Mouse (Mus musculus) CH12.LX (cell line): ENCODE measurements at regions not wholly inside any gene's neighbourhood (a gene's known extent, or its start where the extent isn't known, plus 50 kb on each side); places are given as distances from the start of the nearest gene placed in this dataset.

ENCODE experiments used
- DNase-seq: peaks from one replicate; pipeline ENCODE4 v3.0.0-alpha.2; 2013; ENCODE audit errors: extremely low read depth
- H3K27ac ChIP-seq: 2 replicates; pipeline ENCODE4 v1.5.1; 2012; ENCODE audit warnings: low read depth, mild to moderate bottlenecking, control low read depth, moderate library complexity; ENCODE audit not compliant: insufficient read depth
- H3K27me3 ChIP-seq: replicated peaks from 2 replicates; pipeline ENCODE3; 2012; ENCODE audit warnings: inconsistent platforms
- H3K36me3 ChIP-seq, 2 experiments: replicated peaks in 1 of 2; 2 replicates each; pipeline versions ENCODE3 to v1.6.1; 2012; ENCODE audit warnings: inconsistent platforms in 1 of 2, low read length in 1 of 2, mild to moderate bottlenecking in 1 of 2, mixed read lengths in 1 of 2, moderate library complexity in 1 of 2; ENCODE audit not compliant: control insufficient read depth in 1 of 2, insufficient read depth in 1 of 2
- H3K4me1 ChIP-seq, 2 experiments: 2 replicates each; pipeline ENCODE4 v1.6.1; 2012; ENCODE audit warnings: inconsistent platforms in 1 of 2, moderate library complexity in 1 of 2; ENCODE audit not compliant: insufficient read depth in 2 of 2, control insufficient read depth in 1 of 2
- H3K4me2 ChIP-seq: 2 replicates; pipeline ENCODE4 v1.6.1; 2012; ENCODE audit warnings: low read depth, mild to moderate bottlenecking, control low read depth; ENCODE audit not compliant: poor library complexity, insufficient read depth, severe bottlenecking
- H3K4me3 ChIP-seq, 3 experiments: fragments of 150-350 bp in 1 of 3; sonication (generic) in 1 of 3; replicated peaks in 1 of 3; 2 replicates each; pipeline versions ENCODE3 to v1.5.1; 2011 to 2012; ENCODE audit warnings: low read depth in 2 of 3, low read length in 2 of 3, mild to moderate bottlenecking in 2 of 3, moderate library complexity in 2 of 3, control low read depth in 1 of 3, improper control_type of control experiment in 1 of 3, inconsistent platforms in 1 of 3, mixed read lengths in 1 of 3; ENCODE audit not compliant: poor library complexity in 1 of 3
- H3K79me2 ChIP-seq: replicated peaks from 2 replicates; pipeline ENCODE4 v1.6.1; 2012; ENCODE audit warnings: mild to moderate bottlenecking, moderate library complexity; ENCODE audit not compliant: control insufficient read depth, poor library complexity, insufficient read depth, severe bottlenecking; ENCODE audit errors: extremely low read depth
- H3K9ac ChIP-seq: 2 replicates; pipeline ENCODE4 v1.6.1; 2012; ENCODE audit warnings: low read depth, mild to moderate bottlenecking, control low read depth, moderate library complexity; ENCODE audit not compliant: insufficient read depth
- H3K9me3 ChIP-seq: replicated peaks from 2 replicates; pipeline ENCODE3; 2012; ENCODE audit warnings: low read length, inconsistent platforms, mixed read lengths
- BHLHE40 ChIP-seq: IDR thresholded peaks from 2 replicates; pipeline ENCODE4 v1.6.1; 2011; ENCODE audit warnings: mild to moderate bottlenecking, low read depth, low read length, improper control_type of control experiment
- CHD2 ChIP-seq: IDR thresholded peaks from 2 replicates; pipeline ENCODE4 v1.6.1; 2011; ENCODE audit warnings: low read length, improper control_type of control experiment
- CTCF ChIP-seq, 2 experiments: IDR thresholded peaks in 1 of 2; conservative IDR thresholded peaks in 1 of 2; 2 replicates each; pipeline ENCODE4 v1.5.1; 2011 to 2012; ENCODE audit warnings: low read depth in 2 of 2, low read length in 2 of 2, improper control_type of control experiment in 1 of 2, inconsistent platforms in 1 of 2, mild to moderate bottlenecking in 1 of 2, moderate library complexity in 1 of 2
- E2F4 ChIP-seq: IDR thresholded peaks from 2 replicates; pipeline ENCODE4 v1.6.1; 2011; ENCODE audit warnings: low read depth, low read length, improper control_type of control experiment; ENCODE audit not compliant: insufficient replicate concordance
- ELF1 ChIP-seq: IDR thresholded peaks from 2 replicates; pipeline ENCODE4 v1.6.1; 2014; ENCODE audit warnings: low read depth, mild to moderate bottlenecking, inconsistent platforms, low read length, improper control_type of control experiment
- ETS1 ChIP-seq: conservative IDR thresholded peaks from 2 replicates; pipeline ENCODE4 v1.6.1; 2012; ENCODE audit warnings: low read depth, mild to moderate bottlenecking, inconsistent platforms, low read length, improper control_type of control experiment, moderate library complexity
- IRF4 ChIP-seq: IDR thresholded peaks from 2 replicates; pipeline ENCODE4 v1.6.1; 2014; ENCODE audit warnings: low read depth, mild to moderate bottlenecking, inconsistent platforms, low read length, improper control_type of control experiment
- JUN ChIP-seq: IDR thresholded peaks from 2 replicates; pipeline ENCODE4 v1.6.1; 2011; ENCODE audit warnings: low read depth, mild to moderate bottlenecking, low read length, improper control_type of control experiment, moderate library complexity; ENCODE audit not compliant: insufficient read depth
- KAT2A ChIP-seq: IDR thresholded peaks from 2 replicates; pipeline ENCODE4 v1.6.1; 2012; ENCODE audit warnings: low read length, improper control_type of control experiment, inconsistent platforms; ENCODE audit not compliant: insufficient replicate concordance
- MAX ChIP-seq: IDR thresholded peaks from 2 replicates; pipeline ENCODE4 v1.6.1; 2011; ENCODE audit warnings: low read length, improper control_type of control experiment
- MAZ ChIP-seq: IDR thresholded peaks from 2 replicates; pipeline ENCODE4 v1.6.1; 2012; ENCODE audit warnings: low read depth, mild to moderate bottlenecking, inconsistent platforms, low read length, improper control_type of control experiment, moderate library complexity
- MYC ChIP-seq: IDR thresholded peaks from 2 replicates; pipeline ENCODE4 v1.6.1; 2011; ENCODE audit warnings: low read depth, mild to moderate bottlenecking, improper control_type of control experiment, low read length
- NELFE ChIP-seq: IDR thresholded peaks from 2 replicates; pipeline ENCODE4 v1.6.1; 2011; ENCODE audit warnings: low read depth, low read length, improper control_type of control experiment
- PAX5 ChIP-seq: IDR thresholded peaks from 2 replicates; pipeline ENCODE4 v1.6.1; 2012; ENCODE audit warnings: low read length, inconsistent platforms, mixed read lengths
- POLR2A ChIP-seq: IDR thresholded peaks from 2 replicates; pipeline ENCODE4 v1.6.1; 2011; ENCODE audit warnings: low read depth, mild to moderate bottlenecking, improper control_type of control experiment, low read length
- POLR2AphosphoS2 ChIP-seq: IDR thresholded peaks from 2 replicates; pipeline ENCODE4 v1.6.1; 2011; ENCODE audit warnings: low read depth, low read length, improper control_type of control experiment
- RCOR1 ChIP-seq: conservative IDR thresholded peaks from 2 replicates; pipeline ENCODE4 v1.6.1; 2012; ENCODE audit warnings: low read depth, mild to moderate bottlenecking, inconsistent platforms, low read length, improper control_type of control experiment
- SIN3A ChIP-seq: IDR thresholded peaks from 2 replicates; pipeline ENCODE4 v1.6.1; 2012; ENCODE audit warnings: low read length, improper control_type of control experiment, inconsistent platforms
- TBP ChIP-seq: conservative IDR thresholded peaks from 2 replicates; pipeline ENCODE4 v1.6.1; 2011; ENCODE audit warnings: low read depth, low read length, improper control_type of control experiment
- TCF12 ChIP-seq: IDR thresholded peaks from 2 replicates; pipeline ENCODE4 v1.6.1; 2014; ENCODE audit warnings: low read depth, mild to moderate bottlenecking, inconsistent platforms, low read length, improper control_type of control experiment
- UBTF ChIP-seq: IDR thresholded peaks from 2 replicates; pipeline ENCODE4 v1.6.1; 2012; ENCODE audit warnings: low read depth, mild to moderate bottlenecking, inconsistent platforms, low read length, improper control_type of control experiment, moderate library complexity
- USF1 ChIP-seq: IDR thresholded peaks from 2 replicates; pipeline ENCODE4 v1.6.1; 2014; ENCODE audit warnings: low read depth, mild to moderate bottlenecking, inconsistent platforms, low read length, improper control_type of control experiment
- USF2 ChIP-seq: conservative IDR thresholded peaks from 2 replicates; pipeline ENCODE4 v1.6.1; 2011; ENCODE audit warnings: low read depth, low read length, improper control_type of control experiment
- ZC3H11A ChIP-seq: IDR thresholded peaks from 2 replicates; pipeline ENCODE4 v1.6.1; 2012; ENCODE audit warnings: low read depth, mild to moderate bottlenecking, inconsistent platforms, low read length, improper control_type of control experiment
- ZKSCAN1 ChIP-seq: IDR thresholded peaks from 2 replicates; pipeline ENCODE4 v1.6.1; 2012; ENCODE audit warnings: low read depth, inconsistent platforms, low read length, improper control_type of control experiment, borderline replicate concordance
- dilution Hi-C: fragments of 300-500 bp; cut with MboI; formaldehyde crosslinking; loops from 2 replicates; pipeline ENCODE4 v1.14.3; 2020; ENCODE audit warnings: low sequenced_read_pairs; ENCODE audit not compliant: extremely low pct_unique_long_range_greater_than_20kb, extremely low pct_ligation_motif_present
- in situ Hi-C: fragments of 300-500 bp; cut with MboI; formaldehyde crosslinking; loops from 3 replicates; pipeline ENCODE4 v1.14.3; 2019; ENCODE audit warnings: low sequenced_read_pairs, low pct_ligation_motif_present, low pct_unique_long_range_greater_than_20kb, mixed read lengths

DNA sequence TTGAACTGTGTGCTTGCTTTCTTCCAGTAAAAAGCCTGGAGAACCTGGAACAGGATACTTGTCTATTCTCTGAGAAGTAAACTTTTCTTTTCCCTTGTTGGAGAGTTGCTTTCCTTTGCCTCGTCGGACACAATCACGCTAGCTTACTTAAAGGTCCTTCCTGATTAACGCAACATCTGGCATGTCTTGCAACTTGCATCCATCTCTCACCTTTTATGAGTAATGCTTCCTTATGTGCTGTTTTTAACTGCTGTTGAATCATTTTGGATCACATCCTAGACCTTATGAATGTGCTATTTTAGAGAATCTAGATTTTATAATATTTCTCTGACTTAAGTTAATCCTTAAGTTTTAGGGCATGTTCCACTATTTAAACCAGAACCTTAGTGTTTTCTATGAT, 188.4 kb upstream of the Pcsk5 start:
- in situ Hi-C loops: no loop called here
- no peak overlapping the region for H3K9ac ChIP-seq
- H3K4me1 ChIP-seq: no peaks in the 10 kb centered on the region
- TF ChIP-seq USF1 (no peak), IRF4 (no peak), SIN3A (no peak), MAZ (no peak), TBP (no peak), MYC (no peak), TCF12 (no peak), PAX5 (no peak), ZC3H11A (no peak), E2F4 (no peak), ZKSCAN1 (no peak), POLR2A (no peak), ETS1 (no peak), CHD2 (no peak), KAT2A (no peak), POLR2AphosphoS2 (no peak), BHLHE40 (no peak), MAX (no peak)
- TF ChIP-seq, all 38 proteins: peak for 0
- no peak overlapping the region for H3K4me2 ChIP-seq
- DNase-seq: no peak
- no peak overlapping the region for H3K27ac ChIP-seq
- H3K79me2 ChIP-seq: no peaks in the 10 kb centered on the region
- no peaks in the 10 kb centered on the region for H3K9me3 ChIP-seq
- no peaks in the 10 kb centered on the region for H3K27me3 ChIP-seq
- H3K36me3 ChIP-seq: no peaks in the 10 kb centered on the region
- dilution Hi-C loops: no loop called here
- no peak overlapping the region for H3K4me3 ChIP-seq

DNA sequence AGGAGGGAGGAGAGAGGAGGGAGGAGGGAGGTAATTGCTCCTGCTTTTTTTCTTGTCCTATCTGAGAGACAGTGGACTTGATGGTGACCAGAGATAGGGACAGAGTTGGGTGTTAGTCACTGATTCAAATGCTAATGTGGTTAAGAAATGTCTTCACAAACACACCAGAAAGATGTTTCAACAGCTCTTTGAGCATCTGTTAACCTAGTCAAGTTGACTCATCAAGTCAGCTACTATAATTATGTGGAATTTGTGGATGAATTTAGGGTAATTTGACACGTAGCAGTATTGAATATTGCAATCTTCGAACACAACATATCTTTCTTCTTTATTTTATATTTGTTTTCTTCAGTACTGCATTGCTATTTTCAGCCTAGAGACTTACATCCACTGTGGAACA, 182.9 kb upstream of the Pcsk5 start:
- H3K9ac ChIP-seq: no peak overlapping the region
- no peaks in the 10 kb centered on the region for H3K79me2 ChIP-seq
- H3K36me3 ChIP-seq: no peaks in the 10 kb centered on the region
- H3K4me1 ChIP-seq: no peaks in the 10 kb centered on the region
- DNase-seq: no peak
- TF ChIP-seq POLR2A: no peak
- TF ChIP-seq UBTF: no peak
- no peak for TF ChIP-seq CTCF (conservative IDR thresholded peaks at IDR 0.05 in 1 of 2, IDR thresholded peaks at IDR 0.05 in 1 of 2; ENCODE audit: low read depth in 2 of 2, low read length in 2 of 2)
- TF ChIP-seq IRF4: no peak
- TF ChIP-seq ZKSCAN1: no peak
- no peak for TF ChIP-seq NELFE
- no peak for TF ChIP-seq JUN
- TF ChIP-seq USF2: no peak
- no peak for TF ChIP-seq USF1
- no peak for TF ChIP-seq RCOR1
- TF ChIP-seq PAX5: no peak
- TF ChIP-seq CHD2: no peak
- no peak for TF ChIP-seq ELF1
- TF ChIP-seq MYC: no peak
- TF ChIP-seq, all 38 proteins: peak for 0
- in situ Hi-C loops (no loop called here), dilution Hi-C loops (no loop called here)
- no peak overlapping the region for H3K27ac ChIP-seq
- H3K4me3 ChIP-seq: no peak overlapping the region
- H3K27me3 ChIP-seq: no peaks in the 10 kb centered on the region
- no peak overlapping the region for H3K4me2 ChIP-seq
- H3K9me3 ChIP-seq: no peaks in the 10 kb centered on the region
